Comparison of ENCODE assay signal across 11 mouse cellular contexts in the genomic region with DNA sequence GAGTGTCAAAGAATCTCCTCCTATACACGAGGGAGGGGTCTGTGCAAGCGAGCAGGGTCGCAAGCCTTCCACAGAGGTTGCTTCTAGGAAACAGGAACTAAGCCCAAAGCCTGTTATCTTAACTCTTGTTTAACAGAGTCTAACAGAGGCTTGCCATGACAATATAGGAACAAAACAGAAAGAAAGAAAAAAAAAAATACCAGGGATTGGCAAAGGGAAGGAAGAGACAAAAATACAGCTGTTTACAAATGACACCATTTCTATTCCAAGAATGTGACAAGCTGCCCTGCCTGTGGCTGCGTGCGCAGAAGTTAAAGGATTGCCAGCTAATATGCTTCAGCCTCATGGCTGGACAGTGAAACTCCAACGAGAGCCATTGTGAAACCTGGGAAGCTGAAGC.
DNase-seq lines count a peak whose midpoint lies in the region; ATAC-seq lines count a peak whose summit lies in the region.
"Had no signal": no experiment of that assay in that cellular context is flagged by ENCODE, and none has a peak within 500 bp of the region (broad histone marks: within the 10 kb centered on the region; RNA-seq: fewer than 3 reads in every experiment).

No protein-coding gene starts in this region.

- no peak for ATAC-seq in heart, embryonic 15.5 days (replicated peaks; ENCODE audit: insufficient number of reproducible peaks, insufficient read depth, low FRiP score, low read depth)
- ATAC-seq: midbrain, embryonic 16.5 days had no signal

- H3K4me2 ChIP-seq in heart, embryonic 15.5 days = no peak overlapping the region
- H3K4me2 ChIP-seq: embryonic facial prominence, embryonic 13.5 days had no signal

- H3K27me3 ChIP-seq in heart, embryonic 15.5 days = no peaks in the 10 kb centered on the region
- H3K27me3 ChIP-seq: embryonic facial prominence, embryonic 13.5 days had no signal

- no peak overlapping the region for H3K9ac ChIP-seq in heart, embryonic 15.5 days
- H3K9ac ChIP-seq: embryonic facial prominence, embryonic 13.5 days had no signal

- peaks cover 23% of the 10 kb centered on the region for H3K4me1 ChIP-seq in heart, embryonic 15.5 days (replicated peaks)

- 39% methylated on average over 6 of the region's 6 CpGs for WGBS in heart, embryonic 15.5 days

- H3K27ac ChIP-seq in heart, embryonic 15.5 days = peak overlapping the region; percentile 45; the same call in 1 of the 2 replicates
- H3K27ac ChIP-seq: embryonic facial prominence, embryonic 13.5 days had no signal

- no peaks in the 10 kb centered on the region for H3K9me3 ChIP-seq in heart, embryonic 15.5 days (replicated peaks)
- H3K9me3 ChIP-seq: embryonic facial prominence, embryonic 13.5 days had no signal

- no peak overlapping the region for H3K4me3 ChIP-seq in heart, embryonic 15.5 days
- H3K4me3 ChIP-seq: embryonic facial prominence, embryonic 13.5 days had no signal

- no peaks in the 10 kb centered on the region for H3K36me3 ChIP-seq in heart, embryonic 15.5 days

- DNase-seq in adrenal gland, postnatal 14 days = peak; percentile 69
- DNase-seq in adrenal gland, adult 8-10 months = no peak
- DNase-seq in 416B (ENCODE audit: low read depth) = peak; percentile 36
- peak; percentile 89 for DNase-seq in lung, postnatal 10 days
- DNase-seq in yolk sac, embryonic 10.5 days (ENCODE audit: low spot score) = no peak
- DNase-seq in urinary bladder, postnatal 14 days (ENCODE audit: low spot score) = no peak
- DNase-seq in urinary bladder, adult 18-20 months (ENCODE audit: low spot score in 2 of 2) = no peak
- DNase-seq: kidney, adult 18-20 months had no signal

Comparison
In these comparisons a context has a peak if more than half of its experiments do, and no peak if none do; other contexts are left out.
1. DNase-seq: peak in adrenal gland, postnatal 14 days (single experiment), 416B (single experiment) and lung, postnatal 10 days (single experiment); none in adrenal gland, adult 8-10 months (single experiment), yolk sac, embryonic 10.5 days (single experiment), urinary bladder, postnatal 14 days (single experiment) and urinary bladder, adult 18-20 months (0 of 2).